Mouse (Mus musculus) right cerebral cortex, postnatal 36 days (tissue): ENCODE results near the gene Large2.

ENCODE experiments used
- DNase-seq, 2 experiments: peaks; one replicate each; pipeline ENCODE4 v3.0.0; 2022; ENCODE audit warnings: low spot score in 2 of 2, mixed read lengths in 1 of 2

Large2 gene

GRCm38 (mm10) chr2:92328206-92328605 is 46.5 kb downstream of the Large2 start:
- DNase-seq = no peak

- no peak for DNase-seq
These were observed 47.1 kb downstream of the Large2 start for GRCm38 (mm10) chr2:92327601-92328000.

- no peak for DNase-seq
These were observed 48.4 kb downstream of the Large2 start for GRCm38 (mm10) chr2:92326221-92326620.

GRCm38 (mm10) chr2:92325676-92326075 is 49.0 kb downstream of the Large2 start:
- no peak for DNase-seq

- no peak for DNase-seq
These were observed 52.0 kb downstream of the Large2 start for GRCm38 (mm10) chr2:92322669-92323068.

GRCm38 (mm10) chr2:92317228-92317627 is 57.4 kb downstream of the Large2 start:
- no peak for DNase-seq

GRCm38 (mm10) chr2:92316652-92317051 is 58.0 kb downstream of the Large2 start:
- no peak for DNase-seq
